Mouse (Mus musculus): ENCODE results near the gene Dhdds.

- TF ChIP-seq ZNF384 (IDR thresholded peaks at IDR 0.05; ENCODE audit: low read depth, low read length) (no peak), ZC3H11A (IDR thresholded peaks at IDR 0.05; ENCODE audit: borderline replicate concordance, low read depth, low read length) (no peak), HCFC1 (IDR thresholded peaks at IDR 0.05; ENCODE audit: borderline replicate concordance, insufficient read depth, low read length) (no peak)
These were observed 25.1 kb upstream of the Dhdds start for GRCm38 (mm10) chr4:134025802-134026201.

All from ES-E14 (cell line).